Mouse (Mus musculus) heart, postnatal 36 days (tissue): ENCODE results near the gene Slc1a7. TPM values are rescaled to one million over a fixed set of nuclear protein-coding genes. Genes with fewer than 3 reads are reported as not detected.

Experiments
- DNase-seq, 2 experiments: peaks; one replicate each; pipeline ENCODE4 v3.0.0; 2021 to 2022
- intact Hi-C: fragments of 180-260 bp; cut with DNase I; formaldehyde crosslinking; loops from one replicate; pipeline ENCODE4 v1.15.1; 2025
- total RNA-seq, 2 experiments: library from RNA; stranded (reverse); gene quantifications; 2 replicates each; pipeline ENCODE4 v1.2.3; 2021

Gene Slc1a7
- total RNA-seq, 2 experiments from 2014 or later: 0.27 to 0.33 TPM

DNA sequence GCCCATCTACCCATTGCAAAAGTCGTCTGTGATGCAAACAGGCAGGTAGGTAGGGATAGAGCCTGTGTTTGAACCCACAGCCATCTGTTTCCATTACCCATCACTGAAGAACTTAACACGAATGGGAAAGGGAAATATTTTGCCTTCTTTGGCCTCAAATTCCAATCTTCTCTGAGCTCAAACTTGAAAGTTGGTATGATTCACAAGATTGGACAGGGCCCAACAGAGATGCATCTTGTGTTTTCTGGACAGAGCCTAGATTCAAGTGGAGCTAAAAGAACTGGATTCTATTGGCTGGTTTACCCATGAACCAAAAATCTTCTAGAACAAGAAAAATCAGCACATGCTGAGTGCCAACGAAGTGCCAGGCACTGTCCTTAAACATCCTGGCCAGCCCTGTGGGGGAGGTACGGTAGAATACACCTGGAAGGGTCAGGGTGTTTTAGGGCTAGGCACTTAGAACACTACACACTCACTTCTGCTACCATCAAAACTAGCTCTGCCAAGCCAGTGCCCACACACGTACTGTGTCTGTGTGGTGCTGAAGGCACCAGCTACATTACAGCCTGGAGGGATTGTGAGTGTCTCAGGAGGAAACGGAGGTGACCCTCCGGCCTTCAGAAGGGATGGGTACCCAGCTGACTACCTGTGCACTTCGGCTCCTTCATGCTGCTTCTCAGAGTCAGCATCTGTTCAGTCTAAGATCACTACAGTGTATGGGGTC, 65.1 kb downstream of the Slc1a7 start:
- intact Hi-C loops: no loop called here
- DNase-seq: no peak

DNA sequence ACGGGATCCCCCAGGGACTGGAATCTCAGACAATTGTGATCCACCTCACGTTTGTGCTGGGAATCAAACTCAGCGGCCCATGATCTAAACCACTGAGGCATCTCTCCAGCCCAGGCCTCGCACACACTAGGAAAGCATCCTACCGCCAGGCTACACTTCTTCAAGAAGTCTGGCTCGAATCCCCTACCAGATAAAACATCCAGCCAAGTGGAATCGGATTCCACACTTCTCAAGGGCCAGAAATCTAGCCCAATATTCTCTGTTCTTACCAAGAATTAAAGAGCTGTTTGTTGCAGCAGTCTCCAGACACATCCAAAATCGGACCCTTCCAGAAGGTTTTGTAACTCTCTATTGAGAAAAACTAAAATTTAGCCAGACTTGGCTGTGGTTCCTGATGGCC, 68.9 kb downstream of the Slc1a7 start:
- intact Hi-C loops: no loop called here
- no peak for DNase-seq

DNA sequence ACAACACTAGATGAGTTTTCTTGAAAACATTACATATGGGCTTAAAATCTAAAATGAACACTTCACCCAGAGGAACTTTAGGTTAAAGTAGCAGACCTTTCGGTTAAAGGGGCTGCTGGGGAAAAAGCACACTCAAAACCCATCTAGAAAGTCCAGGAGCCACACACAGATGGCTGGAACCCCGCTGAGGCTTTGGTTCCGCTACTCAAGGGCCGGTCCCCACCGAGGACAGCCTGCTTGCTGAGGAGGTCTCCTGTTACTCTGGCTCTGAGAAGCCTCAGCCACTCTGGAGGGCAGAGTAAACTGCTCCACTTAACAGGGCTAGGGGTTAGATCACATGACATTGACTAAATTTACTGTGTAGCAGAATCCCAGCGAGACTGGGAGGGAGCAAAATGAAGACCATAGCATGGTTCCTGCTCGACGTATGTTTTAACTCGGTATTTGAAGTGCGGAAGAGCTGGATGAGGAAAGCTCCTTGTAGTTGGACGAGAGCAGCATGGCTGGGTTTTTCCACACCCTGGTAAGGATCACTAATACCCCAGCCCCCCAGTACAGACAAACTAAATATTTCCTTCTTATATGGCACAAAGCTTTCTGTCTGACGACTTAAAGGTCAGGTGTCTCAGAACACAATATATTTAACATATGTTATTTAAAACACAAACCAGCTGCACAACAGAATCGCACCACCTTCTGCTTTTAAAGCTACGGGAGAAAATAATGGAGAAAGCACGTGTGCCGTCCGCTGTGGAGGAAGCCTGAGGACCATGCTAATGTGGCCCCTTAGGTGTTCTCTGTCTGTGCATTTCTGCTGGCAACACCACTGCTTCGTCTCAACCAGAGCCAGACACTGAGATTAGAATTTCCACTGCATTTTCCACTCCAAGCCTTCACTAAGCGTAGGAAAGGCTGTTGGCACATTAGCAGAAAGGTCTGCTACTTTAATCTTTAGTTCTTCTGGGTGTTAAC, 77.3 kb downstream of the Slc1a7 start:
- intact Hi-C loops: no loop called here
- DNase-seq: no peak

GRCm38 (mm10) chr4:108046136-108046535, 78.0 kb downstream of the Slc1a7 start:
- intact Hi-C loops: no loop called here
- DNase-seq: peak in 1 of 2 experiments; percentile 36

GRCm38 (mm10) chr4:108051687-108052274, 83.6 kb downstream of the Slc1a7 start:
- intact Hi-C loops: no loop called here
- DNase-seq: peak in 1 of 2 experiments; percentile 35

- intact Hi-C loops: no loop called here
- no peak for DNase-seq
Measured at GRCm38 (mm10) chr4:108052673-108053072, 84.5 kb downstream of the Slc1a7 start.

- no peak for DNase-seq
- intact Hi-C loops: no loop called here
Measured at GRCm38 (mm10) chr4:108055873-108056272, 87.7 kb downstream of the Slc1a7 start.

DNA sequence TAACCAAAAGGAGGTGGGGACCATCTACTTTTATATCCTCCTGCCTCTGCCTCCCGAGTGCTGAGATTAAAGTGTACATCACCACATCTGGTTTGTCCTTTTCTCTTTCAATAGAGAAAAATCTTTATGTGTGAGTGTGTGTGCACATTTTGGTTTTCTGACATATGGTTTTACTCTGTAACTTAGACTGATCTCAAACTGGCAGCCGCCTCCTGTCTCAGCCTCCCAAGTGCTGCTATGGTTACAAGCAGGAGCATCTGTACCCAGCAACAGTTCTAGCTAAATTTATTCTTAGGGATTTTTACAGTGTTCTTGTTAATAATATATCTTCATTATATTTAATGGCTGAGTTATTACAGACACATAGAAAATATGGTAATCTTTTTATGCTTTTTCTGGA, 89.1 kb downstream of the Slc1a7 start:
- no peak for DNase-seq
- intact Hi-C loops: no loop called here

DNA sequence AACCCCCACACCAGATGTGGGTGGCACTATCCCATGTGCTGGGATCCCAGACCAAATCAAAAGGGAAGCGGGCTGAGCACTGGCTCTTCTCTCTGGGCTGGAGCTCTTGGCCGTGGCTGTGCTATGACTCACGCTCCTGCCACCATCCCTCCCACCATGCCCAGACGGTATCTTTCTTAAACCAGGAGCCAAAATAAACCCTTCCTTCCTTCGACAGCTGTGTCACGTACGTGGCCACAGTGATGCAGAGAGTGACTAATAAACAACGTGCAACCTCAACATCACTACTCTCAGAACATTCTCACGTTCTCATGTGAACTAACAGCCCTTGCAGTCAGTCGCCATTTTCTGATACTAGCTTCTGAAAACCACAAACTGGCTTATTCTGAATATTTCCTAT, 90.0 kb downstream of the Slc1a7 start:
- DNase-seq: peak in 1 of 2 experiments; percentile 29
- intact Hi-C loops: no loop called here

DNA sequence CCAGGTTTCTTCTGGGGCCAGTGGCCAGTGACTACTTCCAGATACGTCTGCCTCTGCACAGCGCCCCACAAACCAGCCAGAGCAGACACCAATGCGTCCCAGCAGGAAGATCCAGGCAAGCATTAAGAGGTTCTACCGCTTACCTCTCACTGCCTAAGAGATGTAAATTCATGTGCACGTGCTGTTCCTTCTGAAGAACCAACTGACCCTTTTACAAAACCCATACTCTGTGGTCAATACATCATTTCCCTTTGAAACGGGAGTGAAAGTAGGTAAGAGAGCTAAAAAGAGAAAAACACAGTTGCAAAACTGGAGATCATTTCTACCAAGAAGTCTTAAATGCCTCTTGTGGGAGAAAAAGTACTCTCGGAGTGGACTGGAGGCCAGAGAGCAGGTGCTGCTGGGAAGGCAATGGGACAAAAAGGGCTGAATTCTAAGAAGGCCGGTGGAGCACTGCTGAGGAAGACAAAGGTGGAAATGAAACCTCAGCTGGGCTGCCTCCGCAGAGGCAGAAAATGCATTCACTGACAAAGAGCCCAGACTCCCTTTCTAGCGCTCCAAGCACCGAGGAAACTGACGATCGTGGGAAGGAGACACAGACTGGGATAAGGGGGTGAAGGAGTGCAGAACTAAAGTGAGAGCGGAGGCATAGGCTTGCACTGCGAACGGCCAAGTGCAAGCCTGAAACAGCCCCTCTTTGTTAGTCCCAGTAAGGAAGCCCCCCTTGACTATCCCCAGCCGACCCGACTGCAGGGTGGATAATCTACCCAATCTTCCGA, 91.7 kb downstream of the Slc1a7 start:
- intact Hi-C loops: no loop called here
- no peak for DNase-seq

GRCm38 (mm10) chr4:108060774-108061173, 92.6 kb downstream of the Slc1a7 start:
- no peak for DNase-seq
- intact Hi-C loops: no loop called here

DNA sequence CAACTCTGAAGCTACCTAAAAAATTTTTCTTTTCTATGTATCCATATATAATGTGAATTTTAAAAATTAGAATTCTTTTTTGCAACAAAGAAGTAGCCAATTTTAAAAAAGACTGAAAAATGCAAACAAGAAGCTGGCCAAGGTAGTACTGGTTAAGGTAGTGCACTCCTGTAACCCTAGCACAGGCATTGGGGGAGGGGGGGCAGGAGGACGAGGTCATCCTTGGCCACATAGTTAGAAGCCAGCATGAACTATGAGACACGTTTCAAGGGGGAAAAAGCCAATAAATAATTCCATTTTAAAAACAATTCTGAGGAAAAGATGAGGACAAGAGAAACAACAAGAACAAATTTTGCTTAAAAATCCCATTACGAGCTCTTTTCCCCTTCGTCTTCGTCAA, 94.4 kb downstream of the Slc1a7 start:
- DNase-seq: no peak
- intact Hi-C loops: no loop called here

Other genes with a start within 250 kb of the Slc1a7 start
- 1 to 10 TPM in 1 of 2 experiments, under 1 TPM in 1; 0.97 to 1.1 TPM for gene Lrp8, start 166.1 kb upstream of the Slc1a7 start, total RNA-seq
- 10 to 100 TPM; 43.0 to 43.5 TPM for gene Magoh, start 88.6 kb upstream of the Slc1a7 start, total RNA-seq
- gene 0610037L13Rik, start 78.5 kb upstream of the Slc1a7 start, total RNA-seq: 10 to 100 TPM; 53.2 to 54.3 TPM
- gene Cpt2, start 44.7 kb upstream of the Slc1a7 start, total RNA-seq: 100 to 1,000 TPM; 308 to 324 TPM
- gene Podn, start 128.1 kb downstream of the Slc1a7 start, total RNA-seq: 10 to 100 TPM; 25.6 to 26.3 TPM
- 100 to 1,000 TPM; 307 to 334 TPM for gene Scp2, start 176.7 kb downstream of the Slc1a7 start, total RNA-seq
- 10 to 100 TPM; 30.6 to 33.2 TPM for gene Echdc2, start 197.1 kb downstream of the Slc1a7 start, total RNA-seq
- gene Zyg11a, start 249.7 kb downstream of the Slc1a7 start, total RNA-seq: under 1 TPM in 1 of 2 experiments, not detected in 1; 0.14 TPM